8 mouse cellular contexts compared by ENCODE assay signal in genomic region chrX:101640194-101641160, GRCm38 (mm10). TPM values are rescaled to one million over a fixed set of nuclear protein-coding genes. Genes with fewer than 3 reads are reported as not detected.
DNase-seq lines count a peak whose midpoint lies in the region; ATAC-seq lines count a peak whose summit lies in the region.

No protein-coding gene starts in this region.

- H3K27ac ChIP-seq in hindbrain, embryonic 16.5 days (ENCODE audit: low read depth, low read length), result peak overlapping the region; percentile 88

- peaks cover 3% of the 10 kb centered on the region; the same call in 1 of the 2 replicates for H3K4me1 ChIP-seq in hindbrain, embryonic 16.5 days (ENCODE audit: control insufficient read depth, insufficient read depth, low read depth, low read length)

- intact Hi-C loops in left cerebral cortex, postnatal 25 days (cut with DNase I), result no loop called here

- ATAC-seq in hindbrain, embryonic 16.5 days, result peak; percentile 67
- peak; percentile 49 for ATAC-seq in megakaryocyte progenitor cell, adult 5-6 weeks (replicated peaks; ENCODE audit: poor library complexity)

- no peaks in the 10 kb centered on the region for H3K9me3 ChIP-seq in hindbrain, embryonic 16.5 days (ENCODE audit: control insufficient read depth, low read length)

- no peaks in the 10 kb centered on the region for H3K36me3 ChIP-seq in hindbrain, embryonic 16.5 days (ENCODE audit: control insufficient read depth, insufficient read depth, low read length)

- peak overlapping the region; percentile 64 for H3K4me3 ChIP-seq in hindbrain, embryonic 16.5 days (ENCODE audit: low read length)

- peak overlapping the region; percentile 79 for H3K9ac ChIP-seq in hindbrain, embryonic 16.5 days (ENCODE audit: low read depth, low read length)

- peaks cover 2% of the 10 kb centered on the region; the same call in 1 of the 2 replicates for H3K27me3 ChIP-seq in hindbrain, embryonic 16.5 days (replicated peaks; ENCODE audit: control insufficient read depth, insufficient read depth, low read length)

- WGBS in hindbrain, embryonic 16.5 days, result 19% methylated on average over 45 of the region's 45 CpGs

- H3K4me2 ChIP-seq in hindbrain, embryonic 16.5 days (ENCODE audit: low read length), result peak overlapping the region; percentile 25; the same call in 1 of the 2 replicates

- peak; percentile 11 for DNase-seq in T-cell, adult 2 months (ENCODE audit: low spot score)
- DNase-seq in cerebellum, adult 9-10 months, result peak; percentile 36
- peak; percentile 8 to 13 for DNase-seq in frontal cortex, postnatal 14 days (ENCODE audit: low spot score in 2 of 2)
- peak; percentile 12 to 22 for DNase-seq in left cerebral cortex, postnatal 25 days (ENCODE audit: low spot score in 2 of 2)
- DNase-seq in right cerebral cortex, postnatal 25 days, result peak; percentile 13
- peak; percentile 53 for DNase-seq in yolk sac, embryonic 10.5 days (ENCODE audit: low spot score)

RNA-seq across cellular contexts. Expression of gene Ogt, which starts 0.6 kb away (rescaled TPM):
- polyA plus RNA-seq in hindbrain, embryonic 16.5 days (2015; fragmentation: Nextera tagmentation; extraction: Ambion mirVana), result 157 and 186 TPM in 2 replicates
- 100 to 1,000 TPM; 212 to 236 TPM for total RNA-seq in left cerebral cortex, postnatal 25 days (2021)
- 85.2 and 148 TPM in 2 replicates for total RNA-seq in megakaryocyte progenitor cell, adult 5-6 weeks (2015)
- total RNA-seq in megakaryocyte progenitor cell, adult 5-6 weeks (2017), result 53.9 and 80.9 TPM in 2 replicates

Comparison
In these comparisons a context has a peak if more than half of its experiments do, and no peak if none do; other contexts are left out.
1. Peak in every context shown above with its lines: DNase-seq, ATAC-seq, H3K4me3 ChIP-seq and H3K27ac ChIP-seq.